In the genomic region with DNA sequence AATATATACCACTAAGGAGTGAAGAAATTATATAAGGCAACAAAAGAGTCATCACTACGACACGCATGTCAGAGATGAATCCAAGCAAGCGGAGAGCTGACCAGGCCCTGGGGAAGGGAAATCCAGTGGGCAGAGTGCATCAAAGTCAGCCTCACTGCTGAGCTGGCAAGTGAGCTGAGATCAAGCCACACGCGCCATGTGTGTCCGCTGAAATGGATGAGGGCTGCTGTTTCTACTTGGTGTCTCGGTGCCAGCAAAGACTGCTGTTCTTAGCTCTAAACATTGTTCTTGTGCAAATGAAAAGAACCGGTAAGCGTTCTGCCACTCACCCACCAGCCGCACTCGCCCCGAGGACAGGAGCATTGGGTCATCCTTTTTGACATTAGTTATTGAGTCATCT, we compare ENCODE assay signal across 16 mouse cellular contexts.
"Had no signal": no experiment of that assay in that cellular context is flagged by ENCODE, and none has a peak within 500 bp of the region (broad histone marks: within the 10 kb centered on the region; RNA-seq: fewer than 3 reads in every experiment).

No protein-coding gene starts in this region.

- H3K4me1 ChIP-seq: neural tube, embryonic 12.5 days; neural tube, embryonic 13.5 days; neural tube, embryonic 15.5 days; stomach, embryonic 15.5 days had no signal

- DNase-seq: retina, postnatal 1 day; right cerebral cortex, adult 18-20 months; right cerebral cortex, postnatal 14 days; right cerebral cortex, postnatal 25 days; right cerebral cortex, postnatal 4 days; spleen, adult 18-20 months; thymus, adult 18-20 months; thymus, adult 2 months; thymus, postnatal 14 days; thymus, postnatal 25 days; thymus, postnatal 36 days; thymus, postnatal 4 days had no signal

- H3K27me3 ChIP-seq: neural tube, embryonic 12.5 days; neural tube, embryonic 13.5 days; neural tube, embryonic 15.5 days; stomach, embryonic 15.5 days had no signal

- H3K4me3 ChIP-seq: neural tube, embryonic 12.5 days; neural tube, embryonic 13.5 days; neural tube, embryonic 15.5 days; stomach, embryonic 15.5 days had no signal

- H3K9me3 ChIP-seq: neural tube, embryonic 12.5 days; neural tube, embryonic 13.5 days; neural tube, embryonic 15.5 days; stomach, embryonic 15.5 days had no signal
